Mouse (Mus musculus) embryonic facial prominence, embryonic 10.5 days (tissue): ENCODE measurements at regions not wholly inside any gene's neighbourhood (a gene's known extent, or its start where the extent isn't known, plus 50 kb on each side); places are given as distances from the start of the nearest gene placed in this dataset.

Source experiments
- DNase-seq: peaks from one replicate; pipeline ENCODE4 v3.0.0-alpha.2; 2017; ENCODE audit warnings: low spot score
- H3K27ac ChIP-seq: fragments of 300-500 bp; sonication (generic); replicated peaks from 2 replicates; pipeline ENCODE4 v1.5.1; 2016; ENCODE audit warnings: mild to moderate bottlenecking
- H3K27me3 ChIP-seq: fragments of 300-500 bp; sonication (generic); replicated peaks from 2 replicates; pipeline ENCODE4 v1.6.1; 2016; ENCODE audit warnings: low read depth, mild to moderate bottlenecking; ENCODE audit not compliant: poor library complexity, severe bottlenecking
- H3K36me3 ChIP-seq: fragments of 300-500 bp; sonication (generic); replicated peaks from 2 replicates; pipeline ENCODE4 v1.6.1; 2016; ENCODE audit warnings: mild to moderate bottlenecking, moderate library complexity
- H3K4me1 ChIP-seq: fragments of 300-500 bp; sonication (generic); 2 replicates; pipeline ENCODE4 v1.6.1; 2016
- H3K4me3 ChIP-seq: fragments of 300-500 bp; sonication (generic); 2 replicates; pipeline ENCODE4 v1.5.1; 2016; ENCODE audit warnings: mild to moderate bottlenecking, moderate library complexity
- H3K9me3 ChIP-seq: fragments of 300-500 bp; sonication (generic); 2 replicates; pipeline ENCODE4 v1.6.1; 2016; ENCODE audit warnings: mild to moderate bottlenecking
- WGBS: fragments of 180-500 bp; shearing (Covaris S2); methylation state at CpG from one replicate; pipeline ENCODE4 v1.1.7; 2016; 5-methylcytosine and 5-hydroxymethylcytosine counted together

- H3K27me3 ChIP-seq: no peaks in the 10 kb centered on the region
- no peaks in the 10 kb centered on the region for H3K36me3 ChIP-seq
- no peak overlapping the region for H3K4me3 ChIP-seq
- WGBS: 66% methylated on average over 6 of the region's 6 CpGs
- DNase-seq: no peak
- no peak overlapping the region for H3K27ac ChIP-seq
- H3K9me3 ChIP-seq: no peaks in the 10 kb centered on the region
- H3K4me1 ChIP-seq: peaks cover 11% of the 10 kb centered on the region; the same call in 1 of the 2 replicates
These were observed 61.0 kb upstream of the Prickle1 start for GRCm38 (mm10) chr15:93656713-93657112.

GRCm38 (mm10) chr15:93655743-93656142, 60.1 kb upstream of the Prickle1 start:
- 94% methylated on average over 6 of the region's 6 CpGs for WGBS
- Histone ChIP-seq H3K4me1 (peaks cover 19% of the 10 kb centered on the region; the same call in 1 of the 2 replicates), H3K9me3 (no peaks in the 10 kb centered on the region), H3K36me3 (no peaks in the 10 kb centered on the region), H3K27ac (no peak overlapping the region), H3K4me3 (no peak overlapping the region), H3K27me3 (no peaks in the 10 kb centered on the region)
- DNase-seq: no peak

GRCm38 (mm10) chr15:93655243-93655642, 59.6 kb upstream of the Prickle1 start:
- WGBS: 84% methylated on average over 6 of the region's 6 CpGs
- Histone ChIP-seq H3K36me3 (no peaks in the 10 kb centered on the region), H3K9me3 (no peaks in the 10 kb centered on the region), H3K4me1 (peaks cover 23% of the 10 kb centered on the region), H3K27me3 (no peaks in the 10 kb centered on the region), H3K27ac (no peak overlapping the region; the same call in 1 of the 2 replicates), H3K4me3 (no peak overlapping the region)
- DNase-seq: no peak

- H3K4me1 ChIP-seq: peaks cover 22% of the 10 kb centered on the region
- no peak overlapping the region for H3K27ac ChIP-seq
- 94% methylated on average over 1 of the region's 1 CpGs for WGBS
- H3K27me3 ChIP-seq: no peaks in the 10 kb centered on the region
- H3K4me3 ChIP-seq: no peak overlapping the region
- DNase-seq: no peak
- no peaks in the 10 kb centered on the region for H3K9me3 ChIP-seq
- H3K36me3 ChIP-seq: no peaks in the 10 kb centered on the region
These were observed 57.7 kb upstream of the Prickle1 start for GRCm38 (mm10) chr15:93653378-93653777.

- 78% methylated on average over 14 of the region's 14 CpGs for WGBS
- Histone ChIP-seq H3K27me3 (no peaks in the 10 kb centered on the region), H3K4me1 (peaks cover 14% of the 10 kb centered on the region), H3K36me3 (no peaks in the 10 kb centered on the region), H3K9me3 (no peaks in the 10 kb centered on the region), H3K4me3 (no peak overlapping the region), H3K27ac (no peak overlapping the region)
- no peak for DNase-seq
These were observed 55.5 kb upstream of the Prickle1 start for GRCm38 (mm10) chr15:93650981-93651757.

GRCm38 (mm10) chr15:93650009-93650522, 54.4 kb upstream of the Prickle1 start:
- no peak for DNase-seq
- 89% methylated on average over 2 of the region's 2 CpGs for WGBS
- H3K27me3 ChIP-seq: no peaks in the 10 kb centered on the region

GRCm38 (mm10) chr15:93648646-93649045, 53.0 kb upstream of the Prickle1 start:
- Histone ChIP-seq H3K27me3 (no peaks in the 10 kb centered on the region), H3K27ac (no peak overlapping the region), H3K4me3 (no peak overlapping the region), H3K36me3 (no peaks in the 10 kb centered on the region), H3K9me3 (no peaks in the 10 kb centered on the region), H3K4me1 (peaks cover 14% of the 10 kb centered on the region)
- no peak for DNase-seq
- WGBS: 79% methylated on average over 4 of the region's 4 CpGs

More at GRCm38 (mm10) chr15:93650009-93650522, 54.4 kb upstream of the Prickle1 start:
- H3K27ac ChIP-seq: no peak overlapping the region
- H3K9me3 ChIP-seq: no peaks in the 10 kb centered on the region
- no peak overlapping the region for H3K4me3 ChIP-seq
- H3K4me1 ChIP-seq: peaks cover 14% of the 10 kb centered on the region
- H3K36me3 ChIP-seq: no peaks in the 10 kb centered on the region

GRCm38 (mm10) chr15:93646820-93647219, 51.1 kb upstream of the Prickle1 start:
- no peak overlapping the region for H3K27ac ChIP-seq
- WGBS: 90% methylated on average over 3 of the region's 3 CpGs
- H3K4me1 ChIP-seq: peaks cover 14% of the 10 kb centered on the region
- H3K4me3 ChIP-seq: no peak overlapping the region
- no peak for DNase-seq
- H3K36me3 ChIP-seq: no peaks in the 10 kb centered on the region
- no peaks in the 10 kb centered on the region for H3K27me3 ChIP-seq
- no peaks in the 10 kb centered on the region for H3K9me3 ChIP-seq

GRCm38 (mm10) chr15:93645950-93646349, 50.3 kb upstream of the Prickle1 start:
- no peaks in the 10 kb centered on the region for H3K9me3 ChIP-seq
- WGBS: 87% methylated on average over 8 of the region's 8 CpGs
- H3K27ac ChIP-seq: no peak overlapping the region
- H3K36me3 ChIP-seq: no peaks in the 10 kb centered on the region
- no peak for DNase-seq
- no peaks in the 10 kb centered on the region for H3K27me3 ChIP-seq
- peaks cover 8% of the 10 kb centered on the region for H3K4me1 ChIP-seq
- no peak overlapping the region for H3K4me3 ChIP-seq
